Mouse (Mus musculus): Measurements from ENCODE around the gene Slc50a1. TPM values are rescaled to one million over a fixed set of nuclear protein-coding genes. Genes with fewer than 3 reads are reported as not detected.

Slc50a1 gene
- polyA plus RNA-seq, 1 experiment, result 91.5 TPM

- Histone ChIP-seq H3K27ac (ENCODE audit: insufficient read depth, low read length) (no peak overlapping the region), H3K4me3 (ENCODE audit: insufficient read depth, low read length) (no peak overlapping the region), H3K4me1 (ENCODE audit: control insufficient read depth, insufficient read depth, low read length) (peaks cover 7% of the 10 kb centered on the region; the same call in 1 of the 2 replicates)
- TF ChIP-seq POLR2A (IDR thresholded peaks at IDR 0.05; ENCODE audit: low read depth, low read length) (no peak), CTCF (IDR thresholded peaks at IDR 0.05; ENCODE audit: borderline replicate concordance, insufficient read depth, low read length) (no peak)
Measured at GRCm38 (mm10) chr3:89296761-89297396, 26.5 kb upstream of the Slc50a1 start.

- no peak overlapping the region for H3K27ac ChIP-seq (ENCODE audit: insufficient read depth, low read length)
- H3K4me1 ChIP-seq (ENCODE audit: control insufficient read depth, insufficient read depth, low read length), result peaks cover 7% of the 10 kb centered on the region; the same call in 1 of the 2 replicates
- no peak for TF ChIP-seq CTCF (IDR thresholded peaks at IDR 0.05; ENCODE audit: borderline replicate concordance, insufficient read depth, low read length)
- TF ChIP-seq POLR2A (IDR thresholded peaks at IDR 0.05; ENCODE audit: low read depth, low read length), result no peak
- no peak overlapping the region for H3K4me3 ChIP-seq (ENCODE audit: insufficient read depth, low read length)
Measured at GRCm38 (mm10) chr3:89295685-89296230, 25.4 kb upstream of the Slc50a1 start.

DNA sequence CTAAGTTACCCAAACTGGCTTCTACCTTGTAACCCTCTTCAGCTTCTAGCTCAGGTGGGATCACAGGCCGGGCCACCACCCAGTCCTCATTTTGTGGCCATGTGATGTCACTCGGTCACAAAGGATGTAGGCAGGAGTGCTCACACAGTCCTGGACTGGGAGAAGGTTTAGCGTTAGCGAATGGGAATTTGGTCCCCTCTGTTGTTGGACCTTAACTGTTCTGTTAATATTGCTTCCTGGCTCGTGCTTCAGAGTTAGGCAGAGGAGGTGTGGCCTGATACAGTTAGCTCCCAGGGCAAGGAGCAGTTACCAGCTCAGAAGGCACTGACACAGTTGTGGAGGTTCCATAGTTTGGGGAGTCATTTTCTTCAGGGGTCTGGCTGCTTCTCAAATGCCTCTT lies 23.8 kb upstream of the Slc50a1 start:
- Histone ChIP-seq H3K4me1 (ENCODE audit: control insufficient read depth, insufficient read depth, low read length) (peaks cover 3% of the 10 kb centered on the region; the same call in 1 of the 2 replicates), H3K4me3 (ENCODE audit: insufficient read depth, low read length) (no peak overlapping the region), H3K27ac (ENCODE audit: insufficient read depth, low read length) (no peak overlapping the region)
- no peak for TF ChIP-seq POLR2A (IDR thresholded peaks at IDR 0.05; ENCODE audit: low read depth, low read length)
- no peak for TF ChIP-seq CTCF (IDR thresholded peaks at IDR 0.05; ENCODE audit: borderline replicate concordance, insufficient read depth, low read length)

GRCm38 (mm10) chr3:89293247-89293918 lies 23.0 kb upstream of the Slc50a1 start:
- TF ChIP-seq CTCF (IDR thresholded peaks at IDR 0.05; ENCODE audit: borderline replicate concordance, insufficient read depth, low read length), result no peak
- TF ChIP-seq POLR2A (IDR thresholded peaks at IDR 0.05; ENCODE audit: low read depth, low read length), result no peak
- no peak overlapping the region for H3K27ac ChIP-seq (ENCODE audit: insufficient read depth, low read length)

DNA sequence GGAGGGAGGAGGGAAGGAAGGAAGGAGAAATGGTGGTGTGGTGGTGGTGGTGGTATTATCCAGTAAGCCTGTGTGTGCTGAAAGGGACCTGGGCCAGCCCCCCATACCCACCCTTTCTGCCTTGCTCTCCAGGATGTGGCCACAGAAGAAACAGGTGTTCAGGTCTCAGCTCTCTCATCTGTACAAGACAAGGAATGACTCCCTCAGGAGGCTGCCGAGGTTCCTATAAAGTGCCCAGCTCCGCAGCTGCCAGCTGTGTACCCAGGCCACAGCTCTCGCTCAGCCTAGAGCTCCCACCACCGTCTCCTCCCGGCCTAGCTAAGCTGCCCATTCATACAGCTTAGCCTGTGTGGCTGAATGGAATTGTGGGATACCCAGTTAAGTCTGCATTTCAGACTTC lies 21.9 kb upstream of the Slc50a1 start:
- TF ChIP-seq POLR2A (IDR thresholded peaks at IDR 0.05; ENCODE audit: low read depth, low read length), result no peak
- no peak for TF ChIP-seq CTCF (IDR thresholded peaks at IDR 0.05; ENCODE audit: borderline replicate concordance, insufficient read depth, low read length)
- Histone ChIP-seq H3K27ac (ENCODE audit: insufficient read depth, low read length) (no peak overlapping the region), H3K4me3 (ENCODE audit: insufficient read depth, low read length) (no peak overlapping the region), H3K4me1 (ENCODE audit: control insufficient read depth, insufficient read depth, low read length) (peaks cover 3% of the 10 kb centered on the region; the same call in 1 of the 2 replicates)

More at GRCm38 (mm10) chr3:89293247-89293918, 23.0 kb upstream of the Slc50a1 start:
- Histone ChIP-seq H3K4me3 (ENCODE audit: insufficient read depth, low read length) (no peak overlapping the region), H3K4me1 (ENCODE audit: control insufficient read depth, insufficient read depth, low read length) (peaks cover 3% of the 10 kb centered on the region; the same call in 1 of the 2 replicates)

DNA sequence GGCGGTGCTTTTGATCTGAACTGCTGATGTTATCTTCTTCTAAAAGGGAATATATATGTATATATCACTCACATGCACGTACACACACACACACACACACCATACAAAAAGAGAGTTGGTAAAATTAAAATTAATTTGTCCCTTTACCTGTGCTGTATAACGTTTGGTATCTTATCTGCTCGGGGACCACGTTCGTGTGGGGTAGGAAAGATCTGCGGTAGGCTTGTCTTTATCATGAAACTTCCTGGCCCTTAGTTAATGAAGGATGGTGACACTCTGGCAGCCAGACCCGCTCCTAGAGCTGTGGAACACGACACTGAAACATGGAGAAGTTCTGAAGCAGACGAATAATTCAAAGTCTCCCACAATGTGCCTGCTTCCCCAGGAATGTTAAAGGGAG lies 21.5 kb upstream of the Slc50a1 start:
- TF ChIP-seq POLR2A (IDR thresholded peaks at IDR 0.05; ENCODE audit: low read depth, low read length) (no peak), CTCF (IDR thresholded peaks at IDR 0.05; ENCODE audit: borderline replicate concordance, insufficient read depth, low read length) (no peak)
- H3K27ac ChIP-seq (ENCODE audit: insufficient read depth, low read length), result no peak overlapping the region
- peaks cover 3% of the 10 kb centered on the region; the same call in 1 of the 2 replicates for H3K4me1 ChIP-seq (ENCODE audit: control insufficient read depth, insufficient read depth, low read length)
- H3K4me3 ChIP-seq (ENCODE audit: insufficient read depth, low read length), result no peak overlapping the region

GRCm38 (mm10) chr3:89288503-89288928 lies 18.1 kb upstream of the Slc50a1 start:
- TF ChIP-seq CTCF (IDR thresholded peaks at IDR 0.05; ENCODE audit: borderline replicate concordance, insufficient read depth, low read length) (no peak), POLR2A (IDR thresholded peaks at IDR 0.05; ENCODE audit: low read depth, low read length) (no peak)
- Histone ChIP-seq H3K27ac (ENCODE audit: insufficient read depth, low read length) (no peak overlapping the region), H3K4me3 (ENCODE audit: insufficient read depth, low read length) (no peak overlapping the region), H3K4me1 (ENCODE audit: control insufficient read depth, insufficient read depth, low read length) (no peaks in the 10 kb centered on the region; the same call in 1 of the 2 replicates)

DNA sequence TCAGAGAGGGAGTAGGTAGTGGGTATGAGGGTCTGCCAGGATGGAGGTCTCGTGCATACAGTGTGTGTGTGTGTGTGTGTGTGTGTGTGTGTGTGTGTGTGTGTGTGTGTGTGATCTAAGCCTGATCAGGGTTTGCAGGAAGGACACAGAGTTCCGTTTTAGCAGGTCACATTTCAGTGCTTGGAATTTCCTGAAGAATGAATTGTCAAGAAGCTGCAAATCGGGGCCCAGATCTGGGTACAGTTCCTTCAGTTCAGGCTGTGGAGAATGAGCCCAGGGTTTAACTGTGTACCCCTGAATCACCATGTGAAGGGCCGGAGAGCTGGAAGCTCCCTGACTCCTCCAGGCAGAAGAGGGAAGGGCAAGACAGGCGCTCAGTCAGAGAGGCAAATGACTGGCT lies 16.9 kb upstream of the Slc50a1 start:
- H3K4me3 ChIP-seq (ENCODE audit: insufficient read depth, low read length), result no peak overlapping the region
- H3K4me1 ChIP-seq (ENCODE audit: control insufficient read depth, insufficient read depth, low read length), result no peaks in the 10 kb centered on the region; the same call in 1 of the 2 replicates
- H3K27ac ChIP-seq (ENCODE audit: insufficient read depth, low read length), result no peak overlapping the region
- TF ChIP-seq CTCF (IDR thresholded peaks at IDR 0.05; ENCODE audit: borderline replicate concordance, insufficient read depth, low read length), result no peak
- TF ChIP-seq POLR2A (IDR thresholded peaks at IDR 0.05; ENCODE audit: low read depth, low read length), result no peak

GRCm38 (mm10) chr3:89285526-89285925 lies 15.2 kb upstream of the Slc50a1 start:
- TF ChIP-seq POLR2A (IDR thresholded peaks at IDR 0.05; ENCODE audit: low read depth, low read length) (no peak), CTCF (IDR thresholded peaks at IDR 0.05; ENCODE audit: borderline replicate concordance, insufficient read depth, low read length) (no peak)
- Histone ChIP-seq H3K4me3 (ENCODE audit: insufficient read depth, low read length) (no peak overlapping the region), H3K4me1 (ENCODE audit: control insufficient read depth, insufficient read depth, low read length) (no peaks in the 10 kb centered on the region; the same call in 1 of the 2 replicates), H3K27ac (ENCODE audit: insufficient read depth, low read length) (no peak overlapping the region)

GRCm38 (mm10) chr3:89284261-89284660 lies 13.9 kb upstream of the Slc50a1 start:
- TF ChIP-seq CTCF (IDR thresholded peaks at IDR 0.05; ENCODE audit: borderline replicate concordance, insufficient read depth, low read length) (no peak), POLR2A (IDR thresholded peaks at IDR 0.05; ENCODE audit: low read depth, low read length) (no peak)
- Histone ChIP-seq H3K4me1 (ENCODE audit: control insufficient read depth, insufficient read depth, low read length) (peaks cover 2% of the 10 kb centered on the region; the same call in 1 of the 2 replicates), H3K27ac (ENCODE audit: insufficient read depth, low read length) (no peak overlapping the region), H3K4me3 (ENCODE audit: insufficient read depth, low read length) (no peak overlapping the region)
